Mouse (Mus musculus) left cerebral cortex, postnatal 25 days (tissue): ENCODE data around the gene Cep112. TPM values are rescaled to one million over a fixed set of nuclear protein-coding genes. Genes with fewer than 3 reads are reported as not detected.

Source experiments
- DNase-seq, 2 experiments: peaks; one replicate each; pipeline ENCODE4 v3.0.0; 2022; ENCODE audit warnings: low spot score in 2 of 2, mixed read lengths in 1 of 2
- intact Hi-C: fragments of 180-260 bp; cut with DNase I; formaldehyde crosslinking; loops from one replicate; pipeline ENCODE4 v1.15.1; 2025
- total RNA-seq, 2 experiments: library from RNA; stranded (reverse); gene quantifications; 2 replicates each; pipeline ENCODE4 v1.2.3; 2021

Cep112 gene
- total RNA-seq, 2 experiments from 2014 or later = 5.8 to 9.0 TPM

DNA sequence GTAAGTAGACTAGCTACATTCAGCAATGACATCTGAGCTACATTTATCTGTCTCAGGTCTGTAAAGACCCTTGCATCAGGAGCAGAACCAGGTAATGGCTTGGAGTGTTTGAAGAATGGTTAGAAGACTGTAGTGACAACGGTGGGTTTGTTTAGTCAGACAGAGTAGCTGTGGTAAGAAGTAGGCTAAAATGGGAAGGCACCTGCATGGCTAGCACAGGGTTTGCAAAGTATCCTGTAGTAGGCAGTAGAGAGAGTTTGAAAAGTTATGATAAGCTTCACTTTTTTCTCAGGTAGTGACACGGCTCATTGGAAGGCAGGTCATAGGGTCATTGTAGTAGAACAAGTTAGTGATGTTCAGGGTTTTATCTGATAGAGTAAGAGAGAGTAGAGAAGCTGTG lies 4.1 kb downstream of the Cep112 start:
- intact Hi-C loops = no loop called here
- DNase-seq = no peak

DNA sequence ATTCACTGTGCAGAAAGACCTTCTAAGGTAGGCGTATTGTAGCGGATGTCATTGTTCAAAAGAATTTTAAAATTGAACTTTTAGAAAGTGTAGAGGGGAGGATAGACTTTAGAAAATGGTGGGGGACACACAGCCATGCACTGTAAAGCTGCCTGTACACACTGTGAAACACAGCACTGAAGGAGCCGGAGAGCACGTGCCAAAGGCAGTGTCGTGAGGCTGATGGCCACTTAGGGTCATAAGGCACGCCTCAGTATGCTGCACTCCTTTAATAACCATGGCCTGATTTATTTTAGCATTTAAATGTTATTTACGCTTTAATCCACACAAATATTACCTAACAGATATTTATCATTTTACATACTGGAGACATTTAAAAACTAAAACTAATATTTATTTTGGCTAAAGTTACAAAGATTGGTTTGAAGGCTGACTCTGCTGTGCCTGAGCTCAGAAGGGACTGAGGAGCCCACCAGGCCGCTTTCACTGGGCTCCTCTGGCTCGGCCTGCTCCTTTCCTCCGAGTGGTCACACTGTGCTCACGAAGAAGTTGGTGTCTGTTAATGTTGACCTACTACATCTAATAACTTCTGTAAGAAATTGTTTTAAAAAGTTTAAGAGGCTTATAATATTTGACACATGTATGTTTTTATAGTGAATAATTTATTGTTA lies 19.0 kb downstream of the Cep112 start:
- intact Hi-C loops = no loop called here
- no peak for DNase-seq

DNA sequence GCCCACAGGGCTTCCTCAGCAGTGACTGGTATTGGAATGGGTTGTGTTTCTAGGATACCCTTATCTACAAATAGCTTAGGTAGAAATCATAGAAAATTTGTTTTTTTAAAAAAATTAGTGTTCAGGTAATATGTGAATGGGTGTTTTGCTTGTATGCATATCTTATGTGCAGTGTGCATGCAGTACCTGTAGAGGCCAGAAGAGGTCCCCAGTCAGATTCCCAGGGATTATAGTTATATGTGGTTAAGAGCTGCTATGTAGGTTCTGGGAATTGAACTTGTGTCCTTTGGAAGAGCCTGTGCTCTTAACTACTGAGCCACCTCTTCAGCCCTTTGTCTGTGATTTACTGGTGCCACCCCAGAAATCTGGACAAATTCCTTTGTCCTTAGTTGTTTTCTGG lies 22.2 kb downstream of the Cep112 start:
- intact Hi-C loops = no loop called here
- no peak for DNase-seq

DNA sequence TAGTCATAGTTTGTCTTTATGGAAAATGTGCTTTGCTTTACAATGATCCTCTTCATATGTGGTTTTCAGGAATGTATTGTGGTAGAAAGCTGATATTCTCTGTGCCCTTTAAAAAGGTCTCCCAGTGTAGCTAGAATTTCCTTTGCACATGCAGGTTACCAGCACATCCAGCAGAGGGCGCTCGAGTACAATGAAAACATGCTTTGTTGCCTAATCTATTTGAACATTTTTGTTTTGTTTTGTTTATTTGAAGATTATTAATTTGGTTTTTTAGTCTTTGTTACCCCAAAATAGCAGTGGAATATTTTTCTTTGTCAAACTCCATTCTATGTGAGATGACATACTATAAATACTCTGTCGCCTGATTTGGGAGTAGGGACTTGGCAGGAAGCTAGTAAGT lies 24.8 kb downstream of the Cep112 start:
- peak; percentile 62 to 67 for DNase-seq
- intact Hi-C loops = loop anchor here (1.0 to 5.0 kb wide), 3 partner anchors 473 to 743 kb away; no protein-coding TSS in a partner anchor

DNA sequence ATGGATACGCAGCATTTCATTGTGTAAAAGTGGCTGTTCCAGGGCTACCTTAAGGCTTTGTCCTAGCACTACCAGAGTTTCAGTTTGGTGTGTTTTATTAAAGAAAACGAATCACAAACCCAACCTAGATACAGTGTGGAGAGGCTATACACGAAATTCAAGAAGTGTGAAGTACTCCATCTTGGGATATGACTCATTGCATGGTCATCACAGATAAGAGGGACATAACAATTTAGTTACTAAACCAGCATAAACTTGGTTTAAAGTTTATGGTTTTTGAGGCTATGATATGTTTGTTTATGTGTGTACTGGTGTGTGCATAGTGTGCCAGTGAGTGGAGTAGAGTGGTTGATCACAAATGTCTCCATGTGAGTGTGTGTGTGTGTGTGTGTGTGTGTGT lies 34.6 kb downstream of the Cep112 start:
- DNase-seq = no peak
- intact Hi-C loops = no loop called here

DNA sequence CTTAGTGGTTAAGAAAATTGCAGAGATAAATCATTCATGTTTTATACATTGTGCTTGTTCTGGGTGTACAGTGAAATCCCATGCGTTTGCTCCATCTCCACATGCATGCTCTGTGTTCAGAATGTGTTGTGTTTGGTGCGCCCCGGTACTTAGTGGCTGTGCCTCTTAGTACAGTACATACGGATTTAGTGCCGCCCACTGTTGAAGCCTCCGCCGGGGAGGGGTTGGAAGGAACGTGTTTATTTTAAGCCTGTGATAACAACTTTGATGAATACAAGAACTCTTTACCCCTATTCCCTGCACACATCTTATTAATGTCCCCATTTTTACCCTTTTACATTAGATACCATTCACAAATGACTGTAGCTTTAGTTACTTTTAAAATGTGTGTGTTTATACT lies 39.1 kb downstream of the Cep112 start:
- peak; percentile 24 to 59 for DNase-seq
- intact Hi-C loops = loop anchor here (5.0 kb wide), 1 partner anchor 293 kb away; no protein-coding TSS in a partner anchor

DNA sequence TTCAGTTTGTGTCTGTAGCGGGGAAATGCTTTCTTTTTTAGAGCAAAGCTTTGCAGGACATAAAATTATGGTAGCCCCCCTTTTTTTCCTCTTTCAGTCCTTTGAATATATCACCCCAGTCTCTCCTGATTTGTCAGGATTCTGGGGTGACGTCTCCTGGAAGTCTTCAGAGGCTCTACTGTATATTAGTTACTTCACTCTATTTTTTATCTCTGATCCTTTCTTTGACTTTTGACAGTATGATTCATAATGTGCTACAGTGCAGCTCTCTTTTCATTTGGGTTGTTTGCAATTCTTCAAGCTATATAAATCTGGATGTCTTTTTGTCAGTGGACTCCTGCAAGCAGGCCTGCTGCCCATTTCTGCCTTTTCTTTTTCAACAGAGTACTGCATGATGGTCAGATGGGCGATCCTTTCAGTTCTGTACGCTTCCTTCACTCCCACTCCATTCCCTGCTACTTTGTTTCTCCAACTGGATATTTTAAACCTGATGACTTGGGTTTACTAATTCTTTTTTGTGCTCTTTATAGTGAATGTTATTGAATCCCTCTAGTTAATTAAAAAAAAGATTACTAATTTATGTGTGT lies 39.8 kb downstream of the Cep112 start:
- intact Hi-C loops = loop anchor here (5.0 kb wide), 1 partner anchor 292 kb away; no protein-coding TSS in a partner anchor
- peak in 1 of 2 experiments; percentile 34 for DNase-seq

DNA sequence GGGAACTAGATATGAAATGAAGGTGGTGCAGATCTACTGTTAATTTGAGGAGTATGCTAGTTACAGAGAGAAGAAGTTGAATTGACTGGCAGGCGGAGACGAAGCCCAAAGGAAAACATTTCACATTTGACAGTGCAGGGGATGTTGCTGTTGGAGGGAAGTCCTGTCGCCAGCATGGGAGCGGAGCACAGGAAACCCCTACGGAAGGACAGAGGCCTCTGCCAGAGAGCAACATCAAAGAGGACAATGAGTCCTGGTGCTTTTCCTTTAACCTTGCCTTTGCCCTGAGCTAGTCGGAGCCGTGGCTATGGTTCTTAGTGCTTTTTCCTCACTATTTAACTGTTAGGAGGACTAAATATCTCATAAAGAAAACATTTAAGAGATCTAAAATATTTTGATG lies 50.7 kb downstream of the Cep112 start:
- intact Hi-C loops = no loop called here
- no peak for DNase-seq

DNA sequence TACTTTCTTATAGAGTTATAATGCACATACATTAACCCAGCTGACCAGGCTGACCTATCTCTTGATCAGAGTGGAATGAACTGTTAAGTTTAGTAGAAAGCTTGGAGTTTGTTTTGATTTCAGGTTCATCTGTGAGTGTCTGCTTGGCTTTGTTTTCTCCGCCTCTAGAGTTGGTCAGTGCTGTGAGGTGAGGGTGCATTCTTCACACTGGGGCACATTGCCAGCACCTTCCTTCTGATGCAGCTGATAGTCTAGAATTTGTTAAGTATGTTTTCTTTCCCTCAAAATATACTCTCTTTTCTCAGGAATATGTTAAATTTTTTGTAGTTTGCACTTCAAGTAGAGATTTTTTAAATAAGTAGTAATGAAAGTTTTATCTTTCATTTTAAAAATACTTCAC lies 51.2 kb downstream of the Cep112 start:
- intact Hi-C loops = no loop called here
- no peak for DNase-seq

DNA sequence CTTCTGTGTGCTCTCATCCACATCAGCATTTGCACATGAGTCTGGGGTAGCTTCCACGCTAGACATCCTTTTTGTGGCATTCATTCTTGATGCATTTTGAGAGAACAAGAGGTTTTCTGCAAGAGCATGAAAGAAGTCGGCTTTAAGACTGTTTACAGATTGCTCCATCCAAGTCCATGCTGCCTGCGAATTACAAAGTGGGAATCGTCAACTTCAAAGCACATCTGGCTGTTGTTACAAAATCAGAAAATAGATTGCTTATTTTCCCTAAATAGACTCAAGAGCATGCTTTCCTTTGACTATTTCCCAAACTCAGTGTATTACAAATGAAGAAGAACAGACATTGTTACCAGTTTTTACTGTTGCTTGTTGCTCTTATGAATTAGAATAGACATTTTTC lies 59.0 kb downstream of the Cep112 start:
- intact Hi-C loops = no loop called here
- DNase-seq = no peak

DNA sequence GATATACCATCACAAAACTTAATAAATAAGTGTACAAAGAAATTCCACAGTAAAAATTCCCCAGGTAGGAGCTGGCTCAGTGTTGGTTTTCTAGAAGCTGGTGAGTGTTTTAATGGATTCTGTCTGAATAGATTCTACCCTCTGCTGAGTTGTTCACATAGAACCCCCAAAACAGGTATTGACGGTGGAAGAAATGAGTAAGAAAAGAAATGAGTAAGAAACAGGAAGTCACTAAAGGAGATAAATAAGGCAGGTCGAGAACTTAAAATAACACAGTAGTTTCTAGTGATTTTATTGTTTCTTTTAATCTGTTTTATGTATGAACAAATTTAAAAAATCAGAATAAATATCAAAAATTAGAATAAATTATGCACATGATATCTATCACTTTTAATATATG lies 63.3 kb downstream of the Cep112 start:
- intact Hi-C loops = no loop called here
- no peak for DNase-seq

DNA sequence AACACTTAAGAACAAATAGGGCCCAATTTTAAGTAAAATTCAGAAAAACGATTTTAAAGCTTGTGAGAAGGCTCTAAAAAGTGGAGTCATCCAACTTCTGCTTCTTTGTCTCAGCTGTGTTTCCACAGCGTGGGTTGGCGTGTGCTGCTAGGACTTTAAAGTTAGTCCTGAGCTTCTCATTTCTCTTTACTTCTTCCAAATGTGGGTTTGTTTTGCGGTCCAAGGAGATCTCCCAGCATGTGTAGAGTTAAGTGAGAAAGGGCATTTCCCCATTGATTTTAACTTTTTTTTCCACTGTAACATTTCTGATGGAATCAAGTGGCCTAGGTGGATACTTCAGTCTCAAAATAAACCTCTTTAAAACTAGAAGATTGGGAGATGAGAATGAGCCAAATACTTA lies 64.9 kb downstream of the Cep112 start:
- intact Hi-C loops = no loop called here
- DNase-seq = no peak

DNA sequence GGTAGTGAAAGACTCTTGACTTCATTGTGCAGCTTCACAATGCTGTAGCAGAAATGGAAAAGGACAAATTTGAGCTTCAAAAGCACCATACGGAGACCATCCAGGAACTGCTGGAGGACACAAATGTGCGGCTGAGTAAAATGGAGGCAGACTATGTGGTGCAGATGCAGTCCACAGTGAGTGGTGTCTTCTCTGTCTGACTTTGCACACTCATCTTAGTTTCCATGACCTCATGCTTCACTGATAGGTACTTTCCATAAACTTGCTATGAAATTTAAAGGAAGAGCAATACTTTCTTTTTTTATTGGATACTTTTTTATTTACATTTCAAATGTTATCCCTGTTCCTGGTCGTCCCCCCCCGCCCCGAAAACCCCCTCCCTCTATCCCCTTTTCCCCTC lies 83.2 kb downstream of the Cep112 start:
- intact Hi-C loops = no loop called here

DNA sequence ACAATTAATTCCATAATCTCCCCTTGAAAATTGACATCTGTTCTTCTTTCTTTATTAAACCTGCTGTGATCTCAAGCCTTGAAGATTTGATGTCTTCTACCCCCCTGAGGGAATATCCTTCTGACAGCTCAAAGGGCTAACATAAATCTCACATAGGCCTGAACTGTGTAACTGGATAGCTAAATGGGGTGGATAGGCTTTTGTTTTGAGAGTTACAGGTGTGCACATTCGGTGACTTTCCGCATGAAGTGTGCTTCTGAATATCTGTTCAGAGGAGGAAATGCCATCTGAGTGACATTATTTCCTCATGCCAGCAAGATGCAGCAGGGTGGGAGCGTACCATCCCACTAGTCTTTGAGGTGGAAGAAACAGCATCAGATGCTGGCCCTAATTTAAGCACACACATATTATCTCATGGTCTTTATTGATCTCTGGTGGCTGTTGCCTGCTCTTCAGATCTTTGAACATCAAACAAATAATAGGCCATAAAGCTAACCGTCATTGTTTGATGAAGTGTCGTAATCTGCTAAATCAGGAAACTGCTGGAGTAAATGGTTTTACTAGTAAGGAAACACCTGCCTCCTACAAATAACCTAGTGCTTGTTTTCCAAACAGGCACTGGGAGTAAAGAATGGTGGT lies 102.9 kb downstream of the Cep112 start:
- DNase-seq = no peak
- intact Hi-C loops = no loop called here

More for the DNA sequence above, 83.2 kb downstream of the Cep112 start:
- no peak for DNase-seq

DNA sequence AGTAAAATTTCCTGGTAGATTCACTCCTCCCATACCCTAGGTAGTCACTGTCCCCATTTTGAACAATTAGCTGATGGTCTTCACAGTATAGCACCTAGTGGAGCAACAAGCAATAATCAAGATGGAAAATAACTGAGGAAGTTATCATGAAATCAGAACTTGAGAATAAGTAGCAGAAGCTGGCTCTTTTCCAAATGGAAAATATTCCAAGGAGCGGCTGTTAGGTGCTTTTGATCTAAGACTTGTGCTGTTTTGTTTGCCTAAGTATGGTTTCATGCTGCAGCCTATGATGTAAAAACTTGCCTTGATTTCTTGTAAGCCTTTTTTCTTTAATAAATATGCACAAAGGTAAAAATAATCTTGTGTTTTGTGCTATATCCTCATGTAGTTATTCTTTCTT lies 107.9 kb downstream of the Cep112 start:
- intact Hi-C loops = no loop called here
- DNase-seq = no peak

DNA sequence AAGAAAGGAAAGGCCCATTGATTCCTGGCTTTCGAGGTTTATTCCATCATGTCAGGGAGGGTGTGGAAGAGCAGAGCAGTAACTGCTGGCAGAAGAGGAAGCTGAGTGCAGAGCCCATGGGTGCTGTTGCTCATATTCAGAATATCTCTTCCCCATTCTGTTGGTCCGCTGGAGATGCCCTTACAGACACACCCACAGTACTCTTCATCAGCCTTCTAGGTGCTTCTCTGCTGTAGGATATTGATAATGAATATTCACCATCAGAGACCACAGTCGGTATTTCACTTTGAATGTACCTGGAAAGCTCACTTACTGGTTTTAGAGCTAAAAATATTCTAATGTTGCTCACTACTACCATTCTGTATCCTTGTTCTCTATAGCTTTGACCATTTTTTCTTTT lies 109.0 kb downstream of the Cep112 start:
- DNase-seq = no peak
- intact Hi-C loops = no loop called here

DNA sequence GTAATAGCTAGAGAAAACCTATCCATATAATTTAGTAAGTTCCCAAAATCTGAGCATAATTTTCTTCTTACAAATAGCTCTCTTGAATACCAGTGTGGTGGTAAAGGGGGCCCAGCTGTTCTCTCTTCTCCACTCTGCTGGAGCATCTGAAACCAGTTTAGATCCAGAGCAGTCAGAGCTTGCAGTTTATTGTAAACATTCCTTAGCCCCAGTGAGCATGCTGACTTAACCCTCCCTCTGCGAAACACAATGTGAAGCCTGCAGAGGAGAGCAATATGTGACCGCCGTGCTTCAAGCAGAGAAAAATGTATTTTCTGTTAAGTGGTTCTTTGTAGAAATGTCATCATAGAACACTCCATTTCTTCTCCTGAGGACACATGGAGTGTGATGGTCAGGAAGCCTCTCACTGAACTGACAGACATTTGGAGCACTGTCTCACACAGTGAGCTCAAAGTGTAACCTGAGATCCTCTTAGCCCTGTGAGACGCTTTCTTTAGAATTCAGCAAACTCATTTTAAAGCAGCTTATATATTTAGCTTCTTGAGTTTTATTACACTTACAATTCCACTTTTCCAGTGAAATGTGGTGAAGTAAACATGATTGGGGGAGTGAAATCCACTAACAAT lies 128.1 kb downstream of the Cep112 start:
- intact Hi-C loops = no loop called here
- DNase-seq = no peak

DNA sequence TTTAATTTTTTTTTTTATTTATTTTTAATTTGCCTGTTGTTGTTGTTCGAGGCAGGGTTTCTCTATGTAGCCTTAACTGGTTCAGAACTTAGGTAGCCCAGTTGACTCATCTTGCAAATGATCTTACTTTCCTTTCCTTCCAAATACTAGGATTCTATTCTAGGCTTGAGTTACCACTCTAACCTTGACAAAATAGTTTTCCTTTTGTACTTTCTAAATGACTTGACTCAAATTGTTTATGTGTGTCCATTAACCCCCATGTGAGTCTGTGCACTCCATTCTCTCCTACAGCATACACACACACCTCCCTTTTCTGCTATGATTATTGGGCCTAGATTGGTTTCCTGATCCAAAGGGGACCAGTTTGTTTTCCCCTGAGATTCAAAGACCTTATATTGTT lies 128.9 kb downstream of the Cep112 start:
- intact Hi-C loops = no loop called here
- DNase-seq = no peak

DNA sequence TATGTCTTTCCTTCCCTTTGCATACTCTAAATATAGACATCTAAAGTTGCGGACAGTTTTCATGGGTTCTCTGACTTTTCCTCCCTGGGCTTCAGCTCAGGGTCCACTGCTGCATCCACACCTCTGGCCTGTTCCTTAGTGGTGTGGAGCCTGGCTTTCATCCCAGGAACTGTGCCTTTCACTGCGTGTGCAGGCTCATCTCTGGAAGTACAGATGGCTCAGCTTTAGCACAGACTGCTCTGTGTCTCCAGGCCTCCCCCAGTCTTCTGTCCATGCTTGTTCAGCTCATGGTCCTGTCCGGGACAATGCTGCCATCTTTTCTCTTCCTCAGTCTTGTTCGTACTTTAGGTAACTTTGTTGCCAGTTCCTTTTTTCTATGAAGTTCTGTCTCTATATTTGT lies 133.6 kb downstream of the Cep112 start:
- intact Hi-C loops = no loop called here
- DNase-seq = no peak

DNA sequence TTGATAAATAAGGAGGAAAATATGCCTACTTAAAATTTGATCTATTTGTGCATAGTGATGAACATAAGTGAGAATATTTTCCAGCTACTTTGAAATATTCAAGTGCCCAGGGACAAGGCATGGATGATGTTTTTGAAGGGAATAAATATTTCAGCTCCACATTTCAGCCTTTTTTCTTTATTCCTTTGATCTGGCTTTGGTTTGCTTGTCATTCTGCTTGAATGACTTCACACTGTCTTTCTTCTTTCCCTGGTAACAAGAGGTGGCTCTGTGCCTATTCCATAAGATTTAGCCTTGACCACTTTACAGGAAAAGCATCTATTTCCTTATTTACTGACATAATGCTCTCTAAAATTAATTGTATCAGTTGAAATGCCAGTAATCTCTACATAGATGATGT lies 134.5 kb downstream of the Cep112 start:
- DNase-seq = no peak
- intact Hi-C loops = no loop called here

DNA sequence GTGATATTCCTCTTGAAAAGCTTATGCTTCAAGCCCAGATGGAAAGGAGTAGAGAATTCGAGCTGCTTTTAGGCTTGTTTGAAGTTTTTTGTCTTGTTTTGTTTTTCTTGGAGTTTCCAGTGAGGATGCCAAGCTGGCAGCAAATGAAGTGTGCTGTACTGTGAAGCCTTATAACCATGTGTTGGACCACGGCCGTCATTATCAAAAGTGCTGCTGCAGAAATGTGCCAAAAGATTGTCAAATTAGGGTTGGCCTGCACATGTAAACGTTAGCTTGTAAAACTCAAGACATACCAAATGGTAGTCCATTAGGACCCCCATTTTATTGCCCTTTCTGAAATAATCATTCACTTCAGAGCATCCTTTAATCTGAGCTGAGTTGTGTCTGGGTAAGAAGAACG lies 137.1 kb downstream of the Cep112 start:
- DNase-seq = no peak
- intact Hi-C loops = no loop called here
